Mouse (Mus musculus) cortical plate, adult 2 months (tissue): ENCODE measurements around the gene Dock2.

ENCODE experiments used
- CTCF ChIP-seq: fragments of 200-500 bp; IDR thresholded peaks from 2 replicates; pipeline ENCODE4 v1.5.1; 2011; ENCODE audit warnings: mild to moderate bottlenecking, control low read depth, low read length; ENCODE audit not compliant: insufficient read depth; ENCODE audit errors: extremely low read depth
- POLR2A ChIP-seq: fragments of 200-500 bp; IDR thresholded peaks from 2 replicates; pipeline ENCODE4 v1.6.1; 2011; ENCODE audit warnings: mild to moderate bottlenecking, low read length, control low read depth; ENCODE audit not compliant: insufficient read depth; ENCODE audit errors: extremely low read depth

DNA sequence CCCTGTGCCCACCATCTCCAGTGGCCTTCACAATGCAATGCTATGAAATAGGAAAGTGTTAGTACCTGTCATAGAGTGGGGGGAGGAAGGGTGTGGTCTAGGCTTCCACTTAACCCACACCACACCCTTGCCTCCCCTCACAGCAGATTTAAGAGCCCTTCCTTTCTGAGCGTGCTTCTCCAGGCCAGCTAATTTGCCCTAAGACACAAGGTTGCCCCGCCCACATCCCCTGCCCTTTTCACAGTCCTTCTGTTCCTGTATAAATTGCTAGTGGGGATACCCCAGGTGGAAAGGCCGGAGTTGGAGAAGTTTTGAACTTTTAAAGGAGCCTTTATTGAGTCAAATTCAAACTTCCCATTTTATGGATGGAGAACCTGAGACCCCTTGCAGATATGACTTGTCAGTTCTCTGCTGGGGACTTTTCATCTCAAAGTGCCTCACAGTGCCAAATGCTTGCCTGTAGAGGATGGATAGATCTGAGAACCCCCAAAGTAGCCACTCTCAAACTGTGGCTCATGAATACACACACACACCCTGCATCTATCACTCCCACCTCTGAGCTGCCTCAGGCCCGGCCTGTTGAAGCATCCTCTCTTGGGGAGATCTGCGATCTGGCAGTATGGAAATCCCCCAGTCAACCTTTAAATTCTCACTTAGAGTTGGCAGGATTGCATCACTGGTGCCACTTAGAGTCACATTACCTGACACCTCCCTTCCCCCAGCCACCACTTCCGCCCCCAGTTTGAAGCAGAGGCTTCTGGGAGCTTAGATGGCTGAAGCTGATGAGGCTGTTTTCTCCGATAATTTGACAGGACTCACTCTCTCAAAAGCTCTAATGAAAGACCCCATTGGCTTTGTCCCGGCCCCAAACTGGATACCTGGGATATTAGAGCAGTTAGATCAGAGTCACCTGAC is 919 bp downstream of the Dock2 start:
- TF ChIP-seq CTCF: no peak
- no peak for TF ChIP-seq POLR2A
